Comparison of ENCODE assay signal across 8 mouse cellular contexts in genomic region chr2:102185069-102185950, GRCm38 (mm10). TPM values are rescaled to one million over a fixed set of nuclear protein-coding genes. Genes with fewer than 3 reads are reported as not detected.
DNase-seq lines count a peak whose midpoint lies in the region; ATAC-seq and TF ChIP-seq lines count a peak whose summit lies in the region.

No protein-coding gene starts in this region.

- peak overlapping the region; percentile 79 for H3K4me3 ChIP-seq in layer of hippocampus, adult 2 months
- H3K4me3 ChIP-seq in bone marrow macrophage, adult 2 months (ENCODE audit: insufficient read depth, low read length) = peak overlapping the region; percentile 70
- H3K4me3 ChIP-seq in midbrain, embryonic 11.5 days (ENCODE audit: low read depth, low read length) = peak overlapping the region; percentile 79

- DNase-seq in layer of hippocampus, adult 2 months (ENCODE audit: low spot score in 2 of 2) = no peak
- DNase-seq in layer of hippocampus, adult 18-20 months (ENCODE audit: low spot score in 2 of 2) = no peak
- peak; percentile 36 for DNase-seq in forelimb bud, embryonic 11.5 days (ENCODE audit: low read depth, low spot score)
- peak; percentile 33 to 64 for DNase-seq in kidney, postnatal 25 days
- peak; percentile 97 for DNase-seq in midbrain, embryonic 11.5 days (ENCODE audit: low spot score, missing footprints)
- peak; percentile 50 for DNase-seq in thymus, postnatal 4 days
- no peak for DNase-seq in right cerebral cortex, postnatal 25 days

- peak overlapping the region; percentile 94 for H3K27ac ChIP-seq in layer of hippocampus, adult 2 months
- peak overlapping the region; percentile 48 for H3K27ac ChIP-seq in bone marrow macrophage, adult 2 months (ENCODE audit: insufficient read depth, low read depth, low read length)
- peak overlapping the region; percentile 81 for H3K27ac ChIP-seq in midbrain, embryonic 11.5 days (ENCODE audit: low read depth, low read length)

- peaks cover 63% of the 10 kb centered on the region for H3K4me1 ChIP-seq in bone marrow macrophage, adult 2 months (ENCODE audit: control insufficient read depth, insufficient read depth, low read length)
- peaks cover 18% of the 10 kb centered on the region for H3K4me1 ChIP-seq in midbrain, embryonic 11.5 days (ENCODE audit: control insufficient read depth, insufficient read depth, low read length)

- TF ChIP-seq POLR2A in bone marrow macrophage, adult 2 months (IDR thresholded peaks at IDR 0.05; ENCODE audit: borderline replicate concordance, low read depth, low read length) = no peak

- H3K9me3 ChIP-seq in midbrain, embryonic 11.5 days (ENCODE audit: control insufficient read depth, low read length) = no peaks in the 10 kb centered on the region

- peak overlapping the region; percentile 87 for H3K4me2 ChIP-seq in midbrain, embryonic 11.5 days

- H3K36me3 ChIP-seq in midbrain, embryonic 11.5 days (ENCODE audit: control insufficient read depth, insufficient read depth, low read length) = no peaks in the 10 kb centered on the region

- H3K9ac ChIP-seq in midbrain, embryonic 11.5 days (ENCODE audit: low read length) = peak overlapping the region; percentile 94

- peak; percentile 49 for ATAC-seq in midbrain, embryonic 11.5 days (ENCODE audit: low FRiP score)

- no peaks in the 10 kb centered on the region for H3K27me3 ChIP-seq in midbrain, embryonic 11.5 days (ENCODE audit: control insufficient read depth, insufficient read depth, low read length)

- no peak for TF ChIP-seq CTCF in layer of hippocampus, adult 2 months (conservative IDR thresholded peaks at IDR 0.05)
- no peak for TF ChIP-seq CTCF in bone marrow macrophage, adult 2 months (IDR thresholded peaks at IDR 0.05; ENCODE audit: low read depth, low read length)

- WGBS in midbrain, embryonic 11.5 days = under 1% methylated on average over 24 of the region's 24 CpGs

RNA-seq across cellular contexts. Expression of gene Ldlrad3, which starts 0.9 kb away (rescaled TPM):
- total RNA-seq in layer of hippocampus, adult 2 months (2021) = 10 to 100 TPM in 1 of 2 experiments, 1 to 10 TPM in 1; 9.3 to 11.2 TPM
- 1 to 10 TPM; 8.8 to 9.8 TPM for total RNA-seq in layer of hippocampus, adult 18-20 months (2021)
- 33.5 and 35.9 TPM in 2 replicates for polyA plus RNA-seq in bone marrow macrophage, adult 2 months (2012; ENCODE audit: insufficient read depth, insufficient read length, missing spikeins)
- 53.1 and 57.7 TPM in 2 replicates for polyA plus RNA-seq in midbrain, embryonic 11.5 days (2014; fragmentation: Nextera tagmentation; extraction: Ambion mirVana)

Comparison
In these comparisons a context has a peak if more than half of its experiments do, and no peak if none do; other contexts are left out.
1. DNase-seq: peak in forelimb bud, embryonic 11.5 days (single experiment), kidney, postnatal 25 days (2 of 2), midbrain, embryonic 11.5 days (single experiment) and thymus, postnatal 4 days (single experiment); none in layer of hippocampus, adult 2 months (0 of 2), layer of hippocampus, adult 18-20 months (0 of 2) and right cerebral cortex, postnatal 25 days (single experiment).
2. Peak in every context shown above with its lines, with median percentiles within 50 percentile points of each other: H3K27ac ChIP-seq and H3K4me3 ChIP-seq.